Mouse (Mus musculus) heart, postnatal 0 days (tissue): Measurements from ENCODE around the gene Cdv3.

Experiments
- CTCF ChIP-seq: IDR thresholded peaks from 2 replicates; pipeline ENCODE4 v1.5.1; 2016; ENCODE audit warnings: antibody characterized with exemption, control low read depth, low read depth
- EP300 ChIP-seq: IDR thresholded peaks from 2 replicates; pipeline ENCODE4 v1.6.1; 2016; ENCODE audit warnings: antibody characterized with exemption, low read depth

DNA sequence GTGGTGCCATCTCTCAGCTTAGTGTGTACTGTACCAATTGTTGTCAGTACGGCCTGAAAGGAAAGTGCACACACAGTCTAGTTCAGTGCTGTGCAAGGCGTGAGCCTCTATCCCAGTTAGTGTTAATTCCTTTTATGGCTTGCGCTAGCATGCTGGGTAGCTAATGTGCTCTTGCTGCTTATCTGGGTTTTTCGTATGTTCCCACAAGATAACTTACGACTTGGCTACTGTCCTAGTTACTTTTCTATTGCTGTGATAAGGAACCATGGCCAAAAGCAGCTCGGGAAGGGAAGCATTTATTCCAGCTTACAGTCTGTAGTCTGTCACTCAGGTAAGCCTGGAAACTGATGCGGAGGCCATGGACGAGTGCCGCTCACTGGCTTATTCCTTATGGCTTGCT is 39.2 kb downstream of the Cdv3 start:
- TF ChIP-seq CTCF (no peak), EP300 (no peak)
